Mouse (Mus musculus) megakaryocyte, adult 5-6 weeks (primary cell): ENCODE results near the gene Msx2. TPM values are rescaled to one million over a fixed set of nuclear protein-coding genes. Genes with fewer than 3 reads are reported as not detected.

Experiments used
- total RNA-seq, 2 experiments: library from RNA; stranded (forward) in 1 of 2; stranded (reverse) in 1 of 2; fragments of 153-499, 151-499 nt in 1 of 2; fragments of 221-1000, 200-1000 nt in 1 of 2; gene quantifications; 2 replicates each; pipeline versions ENCODE4 v1.2.3 to v1.2.4; 2015 to 2017

The Msx2 gene
- total RNA-seq, 2 experiments from 2014 or later, result 0.18 TPM; not detected in 1

Other genes with a start within 250 kb of the Msx2 start
- gene Ror2, start 186.9 kb downstream of the Msx2 start, total RNA-seq (2015), result not detected in 2 replicates
- gene Ror2, start 186.9 kb downstream of the Msx2 start, total RNA-seq (2017), result not detected in 2 replicates
- 19.0 and 21.4 TPM in 2 replicates for gene Sptlc1, start 95.7 kb downstream of the Msx2 start, total RNA-seq (2015)
- gene Sptlc1, start 95.7 kb downstream of the Msx2 start, total RNA-seq (2017), result 37.2 and 38.8 TPM in 2 replicates